Mouse (Mus musculus) heart, adult 2 months (tissue): ENCODE measurements around the gene Nptxr. TPM values are rescaled to one million over a fixed set of nuclear protein-coding genes. Genes with fewer than 3 reads are reported as not detected.

Experiments used
- DNase-seq, 2 experiments: peaks; one replicate each; pipeline ENCODE4 v3.0.0; 2021
- H3K27ac ChIP-seq: fragments of 200-600 bp; 2 replicates; pipeline ENCODE4 v1.8.1; 2022
- H3K27me3 ChIP-seq: fragments of 200-500 bp; 2 replicates; pipeline ENCODE4 v1.6.1; 2012; ENCODE audit warnings: mild to moderate bottlenecking, low read length, inconsistent platforms, mixed read lengths; ENCODE audit not compliant: control insufficient read depth, insufficient read depth
- H3K36me3 ChIP-seq: fragments of 200-500 bp; 2 replicates; pipeline ENCODE4 v1.6.1; 2012; ENCODE audit warnings: low read length, inconsistent platforms; ENCODE audit not compliant: control insufficient read depth, insufficient read depth
- H3K4me1 ChIP-seq: fragments of 200-500 bp; 2 replicates; pipeline ENCODE4 v1.6.1; 2011; ENCODE audit warnings: low read length; ENCODE audit not compliant: control insufficient read depth, insufficient read depth
- H3K4me3 ChIP-seq: fragments of 200-600 bp; 2 replicates; pipeline ENCODE4 v1.8.1; 2022
- H3K79me2 ChIP-seq: fragments of 200-500 bp; replicated peaks from 2 replicates; pipeline ENCODE4 v1.6.1; 2012; ENCODE audit warnings: mild to moderate bottlenecking, inconsistent platforms, low read length, moderate library complexity, mixed read lengths; ENCODE audit not compliant: control insufficient read depth, insufficient read depth
- H3K9ac ChIP-seq: fragments of 200-500 bp; 2 replicates; pipeline ENCODE4 v1.6.1; 2012; ENCODE audit warnings: low read depth, mild to moderate bottlenecking, control low read depth, inconsistent platforms, low read length, mixed read lengths
- CTCF ChIP-seq: fragments of 200-600 bp; IDR thresholded peaks from 2 replicates; pipeline ENCODE4 v1.8.1; 2022; ENCODE audit warnings: antibody characterized with exemption, mild to moderate bottlenecking, moderate library complexity
- EP300 ChIP-seq: fragments of 200-500 bp; IDR thresholded peaks from 2 replicates; pipeline ENCODE4 v1.6.1; 2011; ENCODE audit warnings: low read depth, low read length, control low read depth; ENCODE audit not compliant: insufficient read depth
- POLR2A ChIP-seq: fragments of 200-500 bp; IDR thresholded peaks from 2 replicates; pipeline ENCODE4 v1.6.1; 2011; ENCODE audit warnings: mild to moderate bottlenecking, low read depth, low read length, control low read depth; ENCODE audit not compliant: insufficient read depth
- WGBS: fragments of 180-500 bp; shearing (Covaris S2); methylation state at CpG from one replicate; pipeline ENCODE4 v1.1.7; 2018; 5-methylcytosine and 5-hydroxymethylcytosine counted together
- intact Hi-C: fragments of 180-260 bp; cut with DNase I; formaldehyde crosslinking; loops from one replicate; pipeline ENCODE4 v1.15.1; 2025
- polyA plus RNA-seq: library from polyadenylated mRNA; depleted of rRNA; stranded (reverse); fragments of >200 nt; gene quantifications from 2 replicates; pipeline ENCODE4 v1.2.3, GENCODE M21; 2012
- total RNA-seq, 2 experiments: library from RNA; stranded (reverse); gene quantifications; 2 replicates each; pipeline ENCODE4 v1.2.3; 2021

The Nptxr gene
- total and polyA plus RNA-seq, 3 experiments, result 1.5 to 1.7 (median 1.6) TPM

DNA sequence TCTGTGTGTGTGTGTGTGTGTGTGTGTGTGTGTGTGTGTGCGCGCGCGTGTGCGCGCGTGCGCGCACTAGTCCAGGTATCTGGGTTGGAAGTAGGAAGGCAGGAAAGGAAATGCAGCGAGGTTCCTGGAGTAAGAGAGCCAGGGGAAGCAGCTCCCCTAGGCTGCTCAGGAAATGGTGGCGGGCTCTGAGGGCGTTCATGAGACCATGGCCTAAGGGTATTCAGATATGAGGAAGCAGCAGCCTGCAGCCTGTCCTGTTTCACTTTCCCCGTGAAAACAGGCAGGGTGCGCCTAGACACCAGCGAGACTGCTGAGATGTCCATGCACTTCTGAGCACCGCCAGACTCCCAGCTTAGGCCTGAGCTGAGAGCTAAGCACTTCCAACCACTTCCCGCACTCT lies 52.8 kb downstream of the Nptxr start:
- TF ChIP-seq POLR2A (no peak), EP300 (no peak), CTCF (no peak)
- no peak for DNase-seq
- 69% methylated on average over 17 of the region's 17 CpGs for WGBS

DNA sequence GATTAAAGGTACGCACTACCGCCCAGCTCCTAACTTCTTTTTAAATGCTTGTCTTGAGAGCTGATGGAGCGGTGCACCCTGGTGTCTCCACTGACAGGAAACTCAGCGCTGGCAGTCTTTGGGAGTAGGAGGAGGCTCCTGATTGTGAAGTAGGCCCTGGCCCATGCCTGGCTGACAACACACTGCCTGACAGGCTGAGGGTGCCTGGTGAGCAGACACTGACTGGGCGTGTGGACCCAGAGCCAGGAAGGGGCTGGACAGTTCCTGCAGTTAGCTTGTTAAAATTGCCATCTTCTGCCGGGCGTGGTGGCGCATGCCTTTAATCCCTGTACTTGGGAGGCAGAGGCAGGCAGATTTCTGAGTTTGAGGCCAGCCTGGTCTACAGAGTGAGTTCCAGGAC lies 54.3 kb downstream of the Nptxr start:
- intact Hi-C loops, result loop anchor here (5.0 kb wide), 2 partner anchors 57 to 132 kb away; no protein-coding TSS in a partner anchor
- no peaks in the 10 kb centered on the region for H3K27me3 ChIP-seq
- WGBS, result 84% methylated on average over 8 of the region's 8 CpGs
- no peaks in the 10 kb centered on the region for H3K79me2 ChIP-seq
- DNase-seq, result no peak
- no peak overlapping the region for H3K9ac ChIP-seq
- H3K36me3 ChIP-seq, result no peaks in the 10 kb centered on the region
- TF ChIP-seq POLR2A (no peak), CTCF (no peak), EP300 (no peak)
- H3K4me1 ChIP-seq, result no peaks in the 10 kb centered on the region
- no peak overlapping the region for H3K27ac ChIP-seq
- H3K4me3 ChIP-seq, result no peak overlapping the region

More for the DNA sequence above, 52.8 kb downstream of the Nptxr start:
- Histone ChIP-seq H3K27me3 (no peaks in the 10 kb centered on the region), H3K79me2 (no peaks in the 10 kb centered on the region), H3K9ac (no peak overlapping the region), H3K36me3 (no peaks in the 10 kb centered on the region), H3K4me1 (peaks cover 3% of the 10 kb centered on the region; the same call in 1 of the 2 replicates), H3K27ac (no peak overlapping the region), H3K4me3 (no peak overlapping the region)
- intact Hi-C loops, result loop anchor here (5.0 kb wide), 2 partner anchors 56 to 131 kb away; no protein-coding TSS in a partner anchor

DNA sequence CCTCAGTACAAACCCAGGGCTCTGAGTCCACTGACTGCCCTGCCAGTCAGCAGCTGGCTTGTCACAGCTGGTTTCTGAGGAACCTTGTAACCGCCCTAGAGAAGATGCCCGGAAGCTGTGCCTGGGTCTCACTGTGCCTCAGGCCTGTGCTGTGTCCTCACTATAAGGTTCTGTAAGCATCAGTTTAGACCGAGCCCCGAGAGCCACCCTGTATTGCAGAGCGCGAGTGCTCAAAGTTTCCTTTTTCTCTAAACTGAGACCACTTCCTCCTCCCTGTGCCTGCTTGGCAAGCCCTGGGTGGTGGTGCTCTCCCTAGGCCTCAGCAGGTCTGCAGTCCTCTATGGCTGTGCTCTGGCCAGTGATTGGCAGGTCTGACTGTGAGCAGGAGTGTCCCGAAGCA lies 55.4 kb downstream of the Nptxr start:
- H3K27me3 ChIP-seq, result no peaks in the 10 kb centered on the region
- no peaks in the 10 kb centered on the region for H3K79me2 ChIP-seq
- no peaks in the 10 kb centered on the region for H3K36me3 ChIP-seq
- H3K4me3 ChIP-seq, result no peak overlapping the region
- no peak overlapping the region for H3K27ac ChIP-seq
- TF ChIP-seq CTCF, result no peak
- TF ChIP-seq EP300, result no peak
- TF ChIP-seq POLR2A, result no peak
- no peak overlapping the region for H3K9ac ChIP-seq
- no peaks in the 10 kb centered on the region for H3K4me1 ChIP-seq
- intact Hi-C loops, result loop anchor here (10.0 kb wide), 1 partner anchor 326 kb away; no protein-coding TSS in a partner anchor
- no peak for DNase-seq
- WGBS, result 86% methylated on average over 7 of the region's 7 CpGs

DNA sequence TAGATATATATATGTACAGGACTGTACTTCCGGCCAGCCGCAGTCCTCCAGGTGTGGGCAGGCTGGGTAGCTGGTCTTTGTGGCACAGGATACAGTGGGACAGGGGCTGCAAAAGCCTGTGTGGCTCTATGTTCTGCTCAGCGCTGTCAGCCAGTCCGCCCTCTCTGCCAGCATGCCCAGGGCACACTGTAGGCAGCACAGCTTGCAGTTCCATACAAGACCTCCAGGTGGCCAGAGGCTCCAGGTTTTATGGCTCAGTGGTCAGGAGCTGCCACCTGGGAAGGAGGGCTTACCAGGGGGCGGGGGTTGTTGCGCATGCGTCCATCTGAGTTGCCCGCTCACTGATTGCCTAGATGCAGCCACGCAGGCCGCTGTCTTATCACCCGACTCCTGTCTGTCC lies 56.6 kb downstream of the Nptxr start:
- intact Hi-C loops, result loop anchor here (10.0 kb wide), 1 partner anchor 327 kb away; no protein-coding TSS in a partner anchor
- no peak for TF ChIP-seq EP300
- peak; percentile 64 for TF ChIP-seq CTCF
- TF ChIP-seq POLR2A, result no peak
- 85% methylated on average over 11 of the region's 11 CpGs for WGBS
- Histone ChIP-seq H3K4me3 (no peak overlapping the region), H3K27me3 (no peaks in the 10 kb centered on the region), H3K79me2 (no peaks in the 10 kb centered on the region), H3K4me1 (no peaks in the 10 kb centered on the region), H3K9ac (no peak overlapping the region), H3K27ac (no peak overlapping the region), H3K36me3 (no peaks in the 10 kb centered on the region)
- no peak for DNase-seq

DNA sequence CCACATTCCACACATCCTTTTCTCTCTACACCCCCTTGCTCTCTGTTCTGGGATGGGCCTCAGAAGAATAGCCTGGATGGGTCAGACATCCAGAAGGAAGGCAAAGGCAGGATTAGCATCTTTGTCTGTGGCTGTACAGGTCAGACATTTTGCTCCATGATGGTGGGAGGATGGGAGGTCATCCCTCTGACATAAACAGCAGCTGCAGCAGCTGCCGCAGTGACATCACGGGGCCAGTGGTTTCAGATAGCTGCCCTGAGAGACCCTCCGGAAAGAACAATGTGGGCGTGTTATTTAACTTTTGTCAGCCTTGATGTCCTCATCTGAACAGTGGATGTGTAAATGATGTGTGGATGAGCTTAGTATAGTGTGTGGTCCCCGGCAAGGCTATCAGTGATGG lies 58.7 kb downstream of the Nptxr start:
- TF ChIP-seq EP300 (no peak), POLR2A (no peak), CTCF (no peak)
- H3K4me1 ChIP-seq, result peaks cover 4% of the 10 kb centered on the region

DNA sequence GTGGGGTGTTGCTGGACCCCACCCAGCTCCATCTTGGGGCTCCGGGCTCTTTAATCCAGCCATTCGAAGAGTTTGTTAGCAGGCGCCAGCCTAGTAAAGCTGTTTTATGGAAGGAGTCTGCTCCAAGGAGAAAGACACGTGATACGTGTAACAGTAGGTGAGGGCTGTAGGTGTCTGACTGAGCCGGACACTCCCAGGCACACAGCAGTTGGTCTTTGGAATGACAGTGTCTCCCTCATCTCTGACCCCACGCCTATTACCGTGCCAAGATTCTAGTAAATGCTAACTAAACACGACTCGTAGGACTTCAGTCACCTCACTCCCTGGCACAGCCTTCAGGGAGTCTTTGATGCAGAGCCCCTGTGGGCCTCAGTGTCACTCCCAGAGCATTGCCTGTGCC lies 59.3 kb downstream of the Nptxr start:
- H3K79me2 ChIP-seq, result no peaks in the 10 kb centered on the region
- peaks cover 6% of the 10 kb centered on the region for H3K4me1 ChIP-seq
- WGBS, result 90% methylated on average over 10 of the region's 10 CpGs
- H3K9ac ChIP-seq, result no peak overlapping the region
- no peak overlapping the region for H3K4me3 ChIP-seq
- no peak for DNase-seq
- TF ChIP-seq EP300, result no peak
- no peak for TF ChIP-seq CTCF
- no peak for TF ChIP-seq POLR2A
- intact Hi-C loops, result loop anchor here (10.0 kb wide), 1 partner anchor 329 kb away; no protein-coding TSS in a partner anchor
- H3K27me3 ChIP-seq, result no peaks in the 10 kb centered on the region
- H3K36me3 ChIP-seq, result no peaks in the 10 kb centered on the region; the same call in 1 of the 2 replicates
- H3K27ac ChIP-seq, result no peak overlapping the region

More for the DNA sequence above, 58.7 kb downstream of the Nptxr start:
- WGBS, result 88% methylated on average over 5 of the region's 5 CpGs
- Histone ChIP-seq H3K36me3 (no peaks in the 10 kb centered on the region), H3K27ac (no peak overlapping the region), H3K27me3 (no peaks in the 10 kb centered on the region), H3K79me2 (no peaks in the 10 kb centered on the region), H3K4me3 (no peak overlapping the region), H3K9ac (no peak overlapping the region)
- DNase-seq, result no peak
- intact Hi-C loops, result loop anchor here (10.0 kb wide), 1 partner anchor 329 kb away; no protein-coding TSS in a partner anchor
